Mouse (Mus musculus): Measurements from ENCODE around the gene Gm12216.

The Gm12216 gene

DNA sequence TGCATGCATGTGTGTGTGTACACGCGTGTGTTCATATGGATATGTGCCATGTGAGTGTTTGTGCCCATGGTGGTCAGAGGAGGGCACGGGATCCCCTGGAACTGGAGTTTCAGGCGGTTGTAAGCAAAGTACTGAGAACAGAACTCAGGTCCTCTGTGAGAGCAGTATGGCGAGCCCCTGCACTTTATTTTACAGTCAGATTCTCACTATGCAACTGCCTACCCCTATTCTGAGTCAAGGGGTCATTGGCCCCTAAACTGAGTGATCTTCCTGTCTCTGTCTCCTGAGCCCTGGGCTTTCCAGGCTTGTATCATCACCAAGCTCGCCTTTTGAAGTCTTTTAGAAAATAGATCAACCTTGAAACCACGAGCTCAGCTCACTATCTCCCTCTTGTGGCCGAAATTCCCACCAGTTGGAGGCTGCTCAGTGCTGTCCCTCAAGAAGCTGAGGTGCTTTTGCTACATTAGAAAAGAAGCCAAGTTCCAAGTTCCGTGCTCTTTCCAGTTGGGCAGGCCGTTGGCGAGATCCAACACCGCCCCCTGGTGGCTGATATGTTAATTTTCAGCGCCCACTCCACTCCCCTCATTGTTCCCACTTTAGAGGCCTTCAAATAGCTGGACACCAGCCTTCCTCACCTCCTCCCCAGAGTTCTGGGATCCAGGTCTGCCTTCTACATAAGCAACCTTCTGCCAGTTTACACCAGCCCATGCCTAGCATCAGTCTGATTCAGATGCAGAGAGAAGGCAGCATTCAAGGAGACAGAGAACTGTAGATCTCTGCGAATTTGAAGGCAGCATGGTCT, 122.1 kb downstream of the Gm12216 start:
- peak; percentile 76 for DNase-seq

DNA sequence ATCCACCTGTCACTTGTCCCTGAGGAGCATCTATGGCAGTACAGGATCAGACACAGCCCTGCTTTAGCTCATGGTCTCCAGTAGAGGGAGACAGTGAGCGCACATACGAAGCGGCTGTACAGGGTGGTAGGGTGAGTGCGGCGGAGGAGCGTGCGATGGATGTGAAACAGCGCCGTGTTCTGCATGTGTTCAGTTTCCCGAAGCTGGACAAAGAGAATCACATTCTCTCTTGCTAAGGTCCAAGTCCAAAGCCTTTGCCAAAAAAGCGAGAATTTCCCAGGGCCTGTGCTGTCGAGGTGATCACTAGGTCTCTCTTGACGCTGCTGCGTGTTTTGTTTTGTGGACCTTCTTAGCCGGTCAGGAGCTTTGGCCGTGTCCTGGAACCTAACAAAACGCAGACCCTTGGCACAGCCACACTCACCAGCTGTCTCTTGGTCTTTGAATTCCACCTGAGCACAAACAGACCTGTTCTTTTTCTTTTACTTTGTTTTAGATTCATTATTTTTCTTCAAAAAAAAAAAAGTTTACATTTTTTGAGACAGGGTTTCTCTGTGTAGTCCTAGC, 123.3 kb downstream of the Gm12216 start:
- peak; percentile 72 for DNase-seq

DNA sequence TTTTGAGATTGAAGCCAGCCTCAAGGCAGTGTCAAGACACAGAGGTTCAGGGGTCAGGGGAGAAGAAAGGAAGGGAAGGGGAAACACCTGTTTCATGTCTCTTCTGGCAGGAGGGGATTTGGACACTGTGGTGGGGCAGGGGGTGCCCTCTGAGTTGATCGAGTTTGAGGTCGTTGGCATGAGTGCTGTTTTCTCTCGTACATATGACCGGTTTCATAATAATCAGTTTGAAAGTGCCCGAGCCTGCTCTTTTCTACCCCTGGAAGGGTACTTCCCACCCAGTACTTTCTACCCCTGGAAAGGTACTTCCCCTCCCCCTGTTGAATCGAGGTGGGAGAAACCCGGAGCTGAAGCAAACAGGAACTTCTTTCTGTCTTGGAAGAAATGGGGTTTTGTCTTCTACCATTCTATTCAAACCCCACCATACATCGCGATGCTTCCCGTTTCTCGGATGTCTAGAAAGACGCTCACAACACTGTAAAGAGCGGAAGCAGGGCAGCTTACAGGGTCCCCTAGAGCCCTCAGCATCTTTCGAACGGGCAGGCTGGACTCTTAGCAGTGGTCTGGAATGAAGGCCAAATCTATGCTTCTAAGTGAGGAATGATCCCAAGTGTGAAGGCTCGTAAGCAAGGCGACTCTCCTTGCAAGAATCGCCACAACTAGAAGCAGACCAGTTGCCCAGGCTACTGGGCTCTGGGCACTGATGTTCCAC, 123.9 kb downstream of the Gm12216 start:
- DNase-seq = no peak

DNA sequence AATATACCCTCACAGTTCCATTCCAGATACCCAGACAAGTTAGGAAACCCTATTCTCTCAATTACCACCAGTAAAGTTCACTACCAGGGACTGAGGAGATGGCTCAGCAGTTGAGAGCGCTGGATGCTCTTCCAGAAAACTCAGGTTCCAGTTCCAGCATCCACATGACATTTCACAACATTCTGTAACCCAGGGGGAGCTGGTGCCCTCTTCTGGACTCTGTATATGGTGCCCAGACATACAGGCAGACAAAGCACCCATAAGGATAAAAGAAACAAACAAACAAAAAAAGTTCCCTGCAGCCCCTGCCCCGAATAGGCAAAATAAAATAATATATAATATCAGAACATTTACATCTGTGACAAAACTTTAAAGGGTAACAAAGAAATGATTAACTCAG, 124.6 kb downstream of the Gm12216 start:
- DNase-seq = no peak

DNA sequence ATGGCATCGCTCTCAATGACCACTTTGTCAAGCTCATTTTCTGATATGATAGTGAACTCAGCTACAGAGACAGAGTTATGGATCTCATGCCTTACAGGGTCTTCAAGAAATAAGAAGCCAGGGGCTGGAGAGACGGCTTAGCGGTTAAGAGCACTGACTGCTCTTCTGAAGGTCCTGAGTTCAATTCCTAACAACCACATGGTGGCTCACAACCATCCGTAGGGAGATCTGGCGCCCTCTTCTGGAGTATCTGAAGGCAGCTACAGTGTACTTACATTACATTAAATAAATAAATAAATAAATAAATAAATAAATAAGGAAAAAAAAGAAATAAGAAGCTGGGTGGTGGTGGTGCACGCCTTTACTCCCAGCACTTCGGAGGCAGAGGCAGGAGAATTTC, 125.2 kb downstream of the Gm12216 start:
- peak; percentile 19 for DNase-seq
